Mouse (Mus musculus) heart, embryonic 14.5 days (tissue): ENCODE results near the gene Bglap. TPM values are rescaled to one million over a fixed set of nuclear protein-coding genes. Genes with fewer than 3 reads are reported as not detected.
"Not testable (repeated sequence)": the region's sequence is repeated elsewhere in the genome, so short reads cannot be mapped to it uniquely, and the experiment has no call there.

Experiments used
- ATAC-seq: fragments of 200-750 bp; cut with Nextera tagmentation; 2 replicates; pipeline ENCODE4 v1.8.0; 2017; ENCODE audit warnings: low read depth, moderate TSS enrichment; ENCODE audit not compliant: insufficient number of reproducible peaks, insufficient read depth, low FRiP score
- H3K27ac ChIP-seq, 2 experiments: fragments of 200-500 bp in 1 of 2; fragments of 300-500 bp in 1 of 2; sonication (generic) in 1 of 2; replicated peaks in 1 of 2; 2 replicates each; pipeline ENCODE4 v1.5.1; 2012 to 2014; ENCODE audit warnings: low read depth in 2 of 2, low read length in 2 of 2, control low read depth in 1 of 2, mild to moderate bottlenecking in 1 of 2, mixed read lengths in 1 of 2; ENCODE audit not compliant: control insufficient read depth in 1 of 2, insufficient read depth in 1 of 2
- H3K27me3 ChIP-seq: fragments of 300-500 bp; sonication (generic); 2 replicates; pipeline ENCODE4 v1.6.1; 2014; ENCODE audit warnings: mild to moderate bottlenecking, low read length, control low read depth; ENCODE audit not compliant: control insufficient read depth, insufficient read depth
- H3K36me3 ChIP-seq: fragments of 300-500 bp; sonication (generic); 2 replicates; pipeline ENCODE4 v1.6.1; 2014; ENCODE audit warnings: mild to moderate bottlenecking, control low read depth, low read length, mixed read lengths; ENCODE audit not compliant: control insufficient read depth, insufficient read depth
- H3K4me1 ChIP-seq, 2 experiments: fragments of 200-500 bp in 1 of 2; fragments of 300-500 bp in 1 of 2; sonication (generic) in 1 of 2; 2 replicates each; pipeline ENCODE4 v1.6.1; 2012 to 2014; ENCODE audit warnings: low read length in 2 of 2, control low read depth in 1 of 2, mixed read lengths in 1 of 2; ENCODE audit not compliant: control insufficient read depth in 2 of 2, insufficient read depth in 2 of 2
- H3K4me2 ChIP-seq: fragments of 300-500 bp; sonication (generic); 2 replicates; pipeline ENCODE4 v1.6.1; 2014; ENCODE audit warnings: mild to moderate bottlenecking, low read length
- H3K4me3 ChIP-seq, 2 experiments: fragments of 200-500 bp in 1 of 2; fragments of 300-500 bp in 1 of 2; sonication (generic) in 1 of 2; 2 replicates each; pipeline ENCODE4 v1.5.1; 2012 to 2014; ENCODE audit warnings: low read length in 2 of 2, mild to moderate bottlenecking in 2 of 2, control low read depth in 1 of 2, low read depth in 1 of 2, moderate library complexity in 1 of 2; ENCODE audit not compliant: control insufficient read depth in 1 of 2, insufficient read depth in 1 of 2
- H3K9ac ChIP-seq: fragments of 300-500 bp; sonication (generic); 2 replicates; pipeline ENCODE4 v1.6.1; 2014; ENCODE audit warnings: mild to moderate bottlenecking, low read length
- H3K9me3 ChIP-seq: fragments of 300-500 bp; sonication (generic); 2 replicates; pipeline ENCODE4 v1.6.1; 2016; ENCODE audit warnings: low read length, control low read depth; ENCODE audit not compliant: control insufficient read depth
- WGBS: fragments of 180-500 bp; shearing (Covaris S2); extraction: QIAGEN DNeasy Blood & Tissue Kit; methylation state at CpG from one replicate; pipeline ENCODE4 v1.1.7; 2014; 5-methylcytosine and 5-hydroxymethylcytosine counted together
- polyA plus RNA-seq: library from polyadenylated mRNA; unstranded; fragments of >200 nt; fragmentation: Nextera tagmentation; extraction: Ambion mirVana; gene quantifications from 2 replicates; pipeline ENCODE4 v1.2.1, GENCODE M21; 2014

Gene Bglap
- polyA plus RNA-seq, 1 experiment from 2014 or later = not detected

DNA sequence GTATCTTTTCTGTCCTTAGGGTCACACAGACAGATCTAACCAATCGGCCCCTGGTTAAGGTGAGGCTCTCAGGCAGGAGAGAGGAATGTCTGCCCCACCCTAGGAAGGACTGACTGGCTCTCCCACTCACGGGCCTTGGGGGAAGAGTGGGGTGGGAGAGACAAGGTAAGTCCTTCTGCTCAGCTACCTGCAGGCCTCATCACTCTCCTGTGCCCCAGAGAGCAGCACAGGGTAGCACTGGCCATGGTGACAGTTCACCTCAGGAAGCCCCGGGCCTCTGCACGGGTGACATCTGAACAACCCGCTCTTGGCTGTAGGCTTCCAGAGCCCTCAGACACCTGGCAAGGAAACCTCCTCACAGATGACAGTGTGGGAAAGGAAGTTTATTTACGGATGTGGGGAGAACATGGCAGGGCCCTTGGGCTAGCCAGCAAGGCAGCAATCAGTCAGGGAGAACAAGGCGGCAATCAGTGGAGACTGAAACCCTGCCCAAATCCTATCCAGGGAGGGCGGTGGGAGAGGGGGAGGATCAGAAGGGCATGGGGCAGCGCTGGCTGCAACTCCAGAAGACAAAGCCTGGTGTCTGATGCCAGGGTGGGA, 9.6 kb upstream of the Bglap start:
- Histone ChIP-seq H3K4me1 (no peaks in the 10 kb centered on the region), H3K27me3 (no peaks in the 10 kb centered on the region), H3K9me3 (no peaks in the 10 kb centered on the region), H3K27ac (no peak overlapping the region), H3K9ac (no peak overlapping the region), H3K4me3 (no peak overlapping the region), H3K36me3 (peaks cover 41% of the 10 kb centered on the region), H3K4me2 (no peak overlapping the region)
- WGBS = 88% methylated on average over 9 of the region's 9 CpGs
- ATAC-seq = no peak

DNA sequence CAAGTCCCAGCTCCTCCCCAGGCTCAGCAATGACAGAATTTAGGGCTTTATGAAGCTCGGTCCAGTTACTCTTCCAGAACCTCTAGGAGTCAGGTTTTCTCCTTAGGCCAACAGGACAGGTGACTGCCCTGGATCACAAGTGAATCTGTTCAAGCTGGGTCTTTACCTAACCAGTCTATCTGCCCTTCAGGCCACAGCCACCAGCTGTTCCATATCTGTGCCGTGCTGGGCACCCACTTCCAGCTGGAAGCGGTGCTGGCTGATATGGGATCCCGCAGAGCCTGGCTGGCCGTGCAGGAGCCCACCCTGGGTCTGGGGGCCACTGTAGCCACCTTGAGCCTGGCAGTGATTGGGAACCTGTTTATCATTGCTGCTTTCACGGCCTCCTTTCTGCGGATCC, 1.9 kb downstream of the Bglap start:
- ATAC-seq, H3K9me3 ChIP-seq, H3K27me3 ChIP-seq, H3K36me3 ChIP-seq, H3K4me2 ChIP-seq, H3K9ac ChIP-seq, H3K4me1 ChIP-seq, H3K27ac ChIP-seq, H3K4me3 ChIP-seq: not testable (repeated sequence)
- WGBS = 13% methylated on average over 1 of the region's 7 CpGs

DNA sequence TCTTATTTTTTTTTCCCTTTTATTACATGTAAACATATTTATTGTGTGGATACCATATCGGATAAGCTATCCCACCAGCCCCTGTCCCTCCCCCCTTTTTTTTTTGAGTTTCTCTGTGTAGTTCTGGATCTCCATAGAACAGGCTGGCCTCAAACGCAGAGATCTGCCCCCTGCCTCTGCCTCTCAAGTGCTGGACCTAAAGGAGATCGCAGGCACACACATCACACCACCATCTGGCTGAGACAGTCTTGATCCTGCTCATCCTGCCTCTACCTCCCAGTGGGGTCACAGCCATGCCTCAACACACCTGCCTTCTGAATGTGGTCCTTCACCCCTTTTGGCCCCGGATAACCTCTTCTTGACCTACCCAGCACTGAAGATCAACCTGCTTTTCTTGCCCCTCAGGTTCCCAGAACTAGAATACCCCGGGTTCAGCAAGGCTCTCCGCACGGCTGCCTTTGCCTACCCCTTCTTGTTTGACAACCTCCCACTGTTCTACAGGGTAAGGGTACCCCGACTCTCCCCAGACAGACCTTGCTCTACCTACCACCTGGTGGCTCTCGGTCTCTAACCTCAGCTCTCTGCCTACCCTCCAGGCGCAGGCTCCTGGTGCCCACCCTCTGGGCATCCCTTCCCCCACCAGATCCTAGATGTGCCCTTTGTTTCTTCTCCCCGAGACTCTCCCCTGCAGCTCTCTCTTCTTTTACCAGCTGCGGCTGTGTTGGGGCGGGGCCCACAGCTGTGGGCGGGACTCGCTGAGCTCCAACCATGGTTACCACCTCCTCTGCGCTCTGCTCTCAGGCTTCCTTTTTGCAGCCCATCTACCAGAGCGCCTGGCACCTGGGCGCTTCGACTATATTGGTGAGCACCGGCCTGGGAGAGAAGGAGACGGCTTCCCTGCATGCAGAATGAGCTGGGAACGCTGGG, 2.6 kb downstream of the Bglap start:
- not testable (repeated sequence) for H3K27ac ChIP-seq, H3K4me1 ChIP-seq, H3K27me3 ChIP-seq, H3K9ac ChIP-seq, ATAC-seq, H3K4me3 ChIP-seq, H3K9me3 ChIP-seq, H3K36me3 ChIP-seq
- peak overlapping the region; percentile 48 for H3K4me2 ChIP-seq
- 11% methylated on average over 17 of the region's 22 CpGs for WGBS

DNA sequence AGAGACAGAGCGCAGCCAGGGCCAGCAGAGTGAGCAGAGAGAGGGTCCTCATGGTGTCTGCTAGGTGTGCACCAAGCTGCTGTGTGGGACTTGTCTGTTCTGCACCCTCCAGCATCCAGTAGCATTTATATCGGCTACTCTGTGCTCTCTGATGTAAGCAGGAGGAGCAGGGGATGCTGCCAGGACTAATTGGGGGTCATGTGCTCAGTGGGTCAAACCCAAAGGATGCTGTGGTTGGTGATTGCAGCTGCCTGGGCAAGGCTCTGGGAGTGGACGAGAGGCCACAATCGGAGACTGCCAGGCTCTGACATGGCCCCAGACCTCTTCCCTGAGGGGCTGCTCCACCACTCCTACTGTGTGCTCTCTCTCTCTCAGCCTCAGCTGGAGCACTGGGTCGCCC, 5.7 kb downstream of the Bglap start, which contains the start of gene Bglap2:
Gene Bglap2, minus strand, starts transcription at position 101 of the 400 bp plus-strand sequence.
- H3K27me3 ChIP-seq, H3K4me2 ChIP-seq, ATAC-seq, H3K9ac ChIP-seq, H3K4me1 ChIP-seq, H3K4me3 ChIP-seq, H3K9me3 ChIP-seq, H3K36me3 ChIP-seq, H3K27ac ChIP-seq: not testable (repeated sequence)
- 70% methylated on average over 4 of the region's 5 CpGs for WGBS

DNA sequence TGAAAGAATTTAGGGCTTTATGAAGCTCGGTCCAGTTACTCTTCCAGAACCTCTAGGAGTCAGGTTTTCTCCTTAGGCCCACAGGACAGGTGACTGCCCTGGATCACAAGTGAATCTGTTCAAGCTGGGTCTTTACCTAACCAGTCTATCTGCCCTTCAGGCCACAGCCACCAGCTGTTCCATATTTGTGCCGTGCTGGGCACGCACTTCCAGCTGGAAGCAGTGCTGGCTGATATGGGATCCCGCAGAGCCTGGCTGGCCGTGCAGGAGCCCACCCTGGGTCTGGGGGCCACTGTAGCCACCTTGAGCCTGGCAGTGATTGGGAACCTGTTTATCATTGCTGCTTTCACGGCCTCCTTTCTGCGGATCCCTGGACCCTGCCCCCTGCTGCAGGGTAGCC, 7.6 kb downstream of the Bglap start:
- not testable (repeated sequence) for H3K9ac ChIP-seq, H3K36me3 ChIP-seq, H3K27ac ChIP-seq, H3K9me3 ChIP-seq, H3K27me3 ChIP-seq, ATAC-seq, H3K4me3 ChIP-seq, H3K4me1 ChIP-seq
- 20% methylated on average over 5 of the region's 7 CpGs for WGBS
- peak overlapping the region; percentile 50 for H3K4me2 ChIP-seq

DNA sequence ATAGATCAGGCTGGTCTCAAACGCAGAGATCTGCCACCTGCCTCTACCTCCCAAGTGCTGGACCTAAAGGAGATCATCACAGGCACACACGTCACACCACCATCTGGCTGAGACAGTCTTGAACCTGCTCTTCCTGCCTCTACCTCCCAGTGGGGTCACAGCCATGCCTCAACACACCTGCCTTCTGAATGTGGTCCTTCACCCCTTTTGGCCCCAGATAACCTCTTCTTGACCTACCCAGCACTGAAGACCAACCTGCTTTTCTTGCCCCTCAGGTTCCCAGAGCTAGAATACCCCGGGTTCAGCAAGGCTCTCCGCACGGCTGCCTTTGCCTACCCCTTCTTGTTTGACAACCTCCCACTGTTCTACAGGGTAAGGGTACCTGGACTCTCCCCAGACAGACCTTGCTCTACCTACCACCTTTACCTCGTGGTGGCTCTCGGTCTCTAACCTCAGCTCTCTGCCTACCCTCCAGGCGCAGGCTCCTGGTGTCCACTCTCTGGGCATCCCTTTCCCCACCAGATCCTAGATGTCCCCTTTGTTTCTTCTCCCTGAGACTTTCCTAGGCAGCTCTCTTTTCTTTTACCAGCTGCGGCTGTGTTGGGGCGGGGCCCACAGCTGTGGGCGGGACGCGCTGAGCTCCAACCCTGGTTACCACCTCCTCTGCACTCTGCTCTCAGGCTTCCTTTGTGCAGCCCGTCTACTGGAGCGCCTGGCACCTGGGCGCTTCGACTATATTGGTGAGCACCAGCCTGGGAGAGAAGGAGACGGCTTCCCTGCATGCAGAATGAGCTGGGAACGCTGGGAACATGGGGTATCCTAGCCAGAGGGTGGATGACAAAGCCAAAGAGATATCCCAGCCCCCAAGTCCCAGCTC, 8.3 kb downstream of the Bglap start:
- H3K36me3 ChIP-seq, H3K4me1 ChIP-seq, H3K27me3 ChIP-seq, H3K27ac ChIP-seq, H3K4me3 ChIP-seq, H3K9me3 ChIP-seq, H3K9ac ChIP-seq: not testable (repeated sequence)
- H3K4me2 ChIP-seq = peak overlapping the region; percentile 50
- WGBS = 14% methylated on average over 16 of the region's 19 CpGs
- ATAC-seq = peak; percentile 68; the same call in 1 of the 2 replicates

DNA sequence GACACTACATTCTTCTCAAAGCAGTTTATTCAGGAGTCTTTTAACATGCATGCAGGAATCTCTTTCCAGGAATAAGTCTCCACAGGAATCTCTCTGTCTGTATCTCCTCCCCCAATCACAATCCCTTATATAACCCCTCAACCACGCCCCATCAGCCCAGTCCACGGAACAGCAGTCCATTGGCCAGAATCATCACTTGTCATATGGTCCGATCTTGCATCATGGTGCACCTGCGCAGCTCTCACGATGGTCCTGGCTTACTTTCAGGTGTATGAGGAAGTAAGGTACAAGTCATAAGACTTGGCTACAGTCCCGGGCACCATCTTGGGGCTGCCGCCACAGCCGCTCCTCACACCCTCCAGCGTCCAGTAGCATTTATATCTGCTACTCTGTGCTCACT, 11.6 kb downstream of the Bglap start, which contains the start of gene Bglap3:
Gene Bglap3, minus strand, starts transcription at position 101 of the 400 bp plus-strand sequence.
- not testable (repeated sequence) for ATAC-seq, H3K9me3 ChIP-seq
- WGBS = 85% methylated on average over 9 of the region's 9 CpGs

More for the DNA sequence above, 11.6 kb downstream of the Bglap start, which contains the start of gene Bglap3:
- not testable (repeated sequence) for H3K27ac ChIP-seq, H3K36me3 ChIP-seq, H3K27me3 ChIP-seq, H3K9ac ChIP-seq, H3K4me2 ChIP-seq, H3K4me1 ChIP-seq, H3K4me3 ChIP-seq
